Mouse (Mus musculus): ENCODE measurements at regions not wholly inside any gene's neighbourhood (a gene's known extent, or its start where the extent isn't known, plus 50 kb on each side); places are given as distances from the start of the nearest gene placed in this dataset.

GRCm38 (mm10) chr15:38412481-38412880 is 987.1 kb downstream of the 4930447A16Rik start:
- TF ChIP-seq CTCF (IDR thresholded peaks at IDR 0.05; ENCODE audit: borderline replicate concordance, insufficient read depth, low read depth, low read length) = no peak
- no peak for TF ChIP-seq POLR2A (IDR thresholded peaks at IDR 0.05; ENCODE audit: borderline replicate concordance, insufficient read depth, low read length)
